Mouse (Mus musculus): ENCODE results near the gene Kpna6.

Kpna6 gene

GRCm38 (mm10) chr4:129616631-129617030 lies 55.9 kb downstream of the Kpna6 start:
- no peak for DNase-seq

- no peak for DNase-seq
Measured at GRCm38 (mm10) chr4:129615801-129616290, 56.7 kb downstream of the Kpna6 start.

- no peak for DNase-seq
Measured at GRCm38 (mm10) chr4:129614093-129614492, 58.5 kb downstream of the Kpna6 start, which contains the start of gene Dcdc2b. Dcdc2b (minus strand) TSS chr4:129614257.

- no peak for DNase-seq
Measured at GRCm38 (mm10) chr4:129610472-129610871, 62.1 kb downstream of the Kpna6 start.

- no peak for DNase-seq
Measured at GRCm38 (mm10) chr4:129610026-129610425, 62.5 kb downstream of the Kpna6 start.

GRCm38 (mm10) chr4:129609139-129609631 lies 63.4 kb downstream of the Kpna6 start:
- no peak for DNase-seq

GRCm38 (mm10) chr4:129608426-129609025 lies 64.0 kb downstream of the Kpna6 start:
- DNase-seq: peak; percentile 91

GRCm38 (mm10) chr4:129600233-129601158 lies 72.1 kb downstream of the Kpna6 start, which contains the start of the genes Eif3i and Tmem234:
Eif3i (minus strand) TSS chr4:129600648.
Tmem234 (plus strand) TSS chr4:129600668.
- peak; percentile 90 for DNase-seq
